Mouse (Mus musculus) embryo, embryonic 10.5 days (tissue): ENCODE results near the gene Sh3bp5.

ENCODE experiments used
- DNase-seq: peaks from one replicate; pipeline ENCODE4 v3.0.0-alpha.2; 2015; ENCODE audit warnings: low spot score

The Sh3bp5 gene

DNA sequence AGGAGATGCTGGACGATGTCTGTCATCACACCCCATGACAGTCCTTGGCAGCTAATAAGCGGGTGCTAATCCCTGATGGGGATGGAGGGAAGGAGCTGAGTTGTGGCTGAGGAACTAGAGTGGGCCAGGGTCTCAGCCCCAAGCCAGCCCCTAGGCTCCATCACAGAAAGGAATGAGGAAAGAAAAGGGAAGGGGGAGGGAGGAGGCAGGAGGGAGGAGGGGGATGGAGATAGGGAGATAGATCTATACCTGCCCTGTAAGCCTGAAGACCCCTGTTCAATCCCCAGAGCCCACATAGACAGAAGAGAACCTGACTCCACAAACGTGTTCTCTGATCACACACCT, 42.4 kb downstream of the Sh3bp5 start:
- no peak for DNase-seq

DNA sequence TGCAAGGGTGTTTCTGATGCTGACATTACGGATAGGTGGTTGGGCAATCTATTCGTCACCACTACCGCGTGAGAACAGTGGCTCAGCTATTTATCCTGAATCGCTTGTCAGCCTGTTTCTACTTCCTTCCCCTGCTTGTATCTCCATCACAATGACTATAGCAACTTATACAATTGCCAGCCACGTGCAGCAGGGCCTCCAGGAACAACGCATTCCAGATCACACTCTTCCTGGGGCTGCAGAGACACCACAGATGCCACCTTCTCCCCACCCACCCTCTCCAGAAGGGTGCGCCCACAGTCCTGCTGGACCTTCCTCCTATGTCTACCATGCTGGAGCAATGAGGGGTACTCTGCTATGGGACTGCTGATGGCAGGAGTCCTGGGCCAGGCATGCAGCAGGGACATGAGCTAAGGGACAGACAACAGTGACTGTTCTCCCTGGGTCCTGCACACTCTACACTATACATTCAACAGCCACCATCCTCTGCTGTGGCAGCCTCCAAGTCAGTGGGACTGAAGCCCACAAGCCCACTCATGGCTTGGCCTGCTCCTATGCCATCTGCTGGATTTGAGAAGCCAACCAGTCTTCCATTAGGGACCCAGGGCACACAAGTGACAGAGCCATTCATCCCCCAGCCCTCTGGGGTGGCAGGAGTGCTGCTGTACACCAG, 42.9 kb downstream of the Sh3bp5 start:
- no peak for DNase-seq

DNA sequence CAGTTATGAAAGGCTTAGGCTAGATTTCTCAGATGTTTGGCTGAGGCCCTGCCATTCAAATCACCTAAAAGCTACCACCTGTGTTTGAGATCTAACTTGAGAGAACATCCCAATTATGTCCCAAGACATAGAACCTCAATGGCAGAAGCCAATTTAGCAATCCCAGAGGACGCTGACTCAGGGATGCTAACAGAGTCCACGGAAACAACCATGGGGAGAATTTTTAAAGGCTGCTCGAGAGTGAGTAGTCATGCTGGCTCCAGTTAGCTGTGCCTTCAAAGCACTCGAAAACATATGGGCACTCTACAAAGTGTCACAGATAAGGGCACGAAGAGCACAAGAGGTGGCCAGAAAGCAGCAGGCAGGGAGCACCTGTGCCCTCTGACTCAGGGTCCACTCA, 43.6 kb downstream of the Sh3bp5 start:
- no peak for DNase-seq

DNA sequence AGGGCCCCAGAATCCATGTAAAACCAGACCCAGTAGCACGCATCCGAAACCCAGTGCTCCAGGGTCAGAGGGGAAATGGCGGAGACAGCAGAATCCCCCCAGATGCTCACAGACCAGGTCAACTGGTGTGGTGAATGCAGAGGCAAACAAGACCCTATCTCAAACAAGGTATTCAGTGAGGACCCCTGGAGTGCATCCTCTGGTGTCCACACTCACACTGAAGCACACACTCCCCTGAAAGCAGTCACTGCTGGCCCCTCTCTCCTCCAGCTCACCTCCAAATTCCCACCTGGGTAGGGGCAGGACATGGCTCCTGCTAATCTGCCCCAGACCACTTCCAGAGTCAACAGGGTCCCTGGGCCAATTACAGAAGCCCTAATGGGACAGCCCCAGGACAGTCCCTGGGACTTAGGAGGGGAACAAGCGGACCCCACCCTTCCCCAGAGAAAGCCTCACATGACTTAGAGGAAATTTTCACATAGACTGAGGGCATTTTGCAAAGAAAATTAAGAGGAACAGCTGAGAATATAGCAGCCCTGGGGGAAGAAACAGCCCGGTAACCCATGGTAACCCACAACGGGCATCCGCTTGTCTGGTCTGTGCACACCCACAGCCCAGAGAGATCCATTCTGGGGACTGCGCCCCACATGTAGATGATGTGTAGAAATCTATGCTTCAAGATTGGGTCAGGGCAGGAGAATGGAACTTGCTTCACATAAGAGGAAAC, 46.3 kb downstream of the Sh3bp5 start:
- DNase-seq, result no peak

DNA sequence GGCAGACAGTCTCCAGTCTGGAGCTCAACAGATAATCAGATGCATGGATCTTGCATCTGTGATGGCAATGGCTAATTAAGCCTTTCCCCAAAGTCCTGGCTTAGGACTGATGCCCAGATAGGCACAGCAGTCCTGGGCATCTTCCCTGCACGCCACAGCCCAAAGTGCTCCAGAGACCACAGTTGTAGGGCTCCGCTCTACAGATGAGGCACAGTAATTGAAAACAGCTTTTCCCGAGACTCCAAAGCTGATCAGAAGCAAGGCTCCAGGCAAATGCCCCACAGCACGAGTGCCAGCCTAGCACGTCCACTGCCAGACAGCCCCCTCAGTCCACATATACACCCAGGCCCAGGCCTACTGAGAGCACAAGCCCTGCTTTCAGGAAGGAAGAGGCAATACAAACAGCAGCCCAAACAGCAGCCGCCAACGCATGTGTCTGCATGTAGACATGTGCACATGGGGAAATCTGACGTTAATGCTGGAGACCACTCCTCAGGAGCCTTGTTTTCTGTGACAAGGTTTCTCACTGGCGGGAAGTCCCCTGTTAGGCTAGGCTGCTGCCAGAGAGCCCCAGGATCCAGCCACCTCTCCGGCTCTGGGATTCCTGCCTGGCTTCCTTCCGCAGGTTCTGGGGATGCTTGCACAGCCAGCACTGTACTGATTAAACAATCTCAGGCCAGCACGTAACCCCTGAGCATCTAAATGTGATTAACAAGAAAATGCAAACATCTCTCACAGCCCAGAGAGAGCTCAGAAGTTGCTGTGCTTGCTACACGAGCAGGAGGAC, 47.6 kb downstream of the Sh3bp5 start:
- no peak for DNase-seq

DNA sequence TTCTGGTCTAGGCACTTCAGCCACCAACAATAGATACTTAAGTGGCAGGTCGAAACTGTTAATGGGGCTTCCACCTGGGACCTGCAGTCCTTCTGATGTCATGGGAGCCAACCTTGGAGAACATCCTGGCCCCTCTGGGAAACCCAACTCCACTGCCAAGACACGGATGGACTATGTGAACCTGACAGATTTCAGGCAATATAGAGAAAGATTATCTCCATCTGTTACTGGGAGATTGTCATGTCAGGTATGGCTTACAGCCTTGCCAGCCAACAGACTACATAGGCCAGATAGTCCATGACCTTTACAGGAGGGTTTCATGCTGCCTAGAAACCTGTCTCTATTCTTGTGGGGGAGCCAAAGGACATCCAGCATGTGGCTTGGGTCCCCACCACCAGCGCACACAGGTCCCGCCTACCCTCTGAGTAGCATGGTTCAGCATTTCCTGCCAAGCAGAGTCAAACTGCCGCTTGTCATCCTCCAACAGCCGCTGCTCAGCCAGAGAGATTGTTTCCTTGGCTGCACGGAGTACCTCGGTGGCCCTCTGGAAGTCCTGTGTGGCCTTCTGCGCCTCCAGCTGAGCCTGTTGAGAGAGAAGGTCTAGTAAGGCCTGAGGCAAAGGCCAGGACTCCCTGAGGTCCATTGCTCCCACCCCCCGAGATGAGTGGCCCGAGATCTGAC, 48.4 kb downstream of the Sh3bp5 start:
- no peak for DNase-seq

DNA sequence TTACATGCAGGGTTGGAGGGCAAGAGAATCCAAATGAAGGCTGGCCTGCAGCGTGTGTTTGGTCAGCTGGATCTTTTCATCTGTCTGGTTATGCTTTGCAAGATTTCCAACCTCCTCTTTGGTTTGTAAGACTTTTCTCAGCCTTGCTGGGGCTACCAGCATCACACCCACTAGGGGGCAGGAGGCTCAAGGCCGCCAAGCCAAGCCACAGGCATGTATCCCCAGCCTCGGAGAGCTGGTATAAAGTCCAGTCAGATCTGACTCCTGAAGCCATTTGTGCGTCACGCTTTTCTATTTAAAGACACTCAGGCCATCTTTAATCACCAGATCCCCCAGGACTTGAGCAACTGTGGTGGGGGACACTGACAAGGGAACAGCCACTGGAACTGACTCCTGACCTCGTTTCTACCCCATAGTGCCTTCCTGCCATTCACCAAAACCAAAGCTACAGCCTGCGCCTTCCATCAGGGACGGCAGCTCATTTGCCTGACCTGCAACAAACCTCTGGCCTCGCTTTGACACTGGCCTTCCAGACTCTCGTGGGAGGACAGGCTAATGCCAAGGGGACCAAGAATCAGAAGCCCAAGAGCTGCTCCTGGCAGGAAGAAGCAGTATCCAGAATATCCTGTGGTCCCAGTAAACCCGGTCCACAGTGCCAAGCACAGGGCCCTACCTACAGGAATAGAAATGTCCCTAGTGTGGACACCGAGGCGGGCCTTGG, 49.7 kb downstream of the Sh3bp5 start:
- peak; percentile 83 for DNase-seq

DNA sequence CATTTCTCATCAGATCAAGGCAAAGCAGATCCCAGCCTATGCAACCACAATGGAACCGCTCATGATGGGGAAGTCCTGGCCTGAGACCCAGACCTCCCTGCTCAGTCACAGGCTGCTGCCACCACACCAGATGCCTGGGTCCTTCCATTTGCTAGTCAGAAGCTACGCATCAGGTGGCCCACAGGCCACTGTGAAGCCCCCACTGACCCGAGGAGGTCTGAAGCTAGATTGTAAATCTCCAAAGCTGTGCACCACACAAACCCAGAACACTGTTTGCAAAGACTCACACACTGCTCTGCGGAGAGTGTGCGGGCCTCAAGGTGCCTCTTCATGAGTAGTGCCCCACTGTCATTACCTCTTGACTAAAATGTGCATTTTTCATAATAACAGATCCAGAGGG, 50.5 kb downstream of the Sh3bp5 start:
- DNase-seq, result no peak

DNA sequence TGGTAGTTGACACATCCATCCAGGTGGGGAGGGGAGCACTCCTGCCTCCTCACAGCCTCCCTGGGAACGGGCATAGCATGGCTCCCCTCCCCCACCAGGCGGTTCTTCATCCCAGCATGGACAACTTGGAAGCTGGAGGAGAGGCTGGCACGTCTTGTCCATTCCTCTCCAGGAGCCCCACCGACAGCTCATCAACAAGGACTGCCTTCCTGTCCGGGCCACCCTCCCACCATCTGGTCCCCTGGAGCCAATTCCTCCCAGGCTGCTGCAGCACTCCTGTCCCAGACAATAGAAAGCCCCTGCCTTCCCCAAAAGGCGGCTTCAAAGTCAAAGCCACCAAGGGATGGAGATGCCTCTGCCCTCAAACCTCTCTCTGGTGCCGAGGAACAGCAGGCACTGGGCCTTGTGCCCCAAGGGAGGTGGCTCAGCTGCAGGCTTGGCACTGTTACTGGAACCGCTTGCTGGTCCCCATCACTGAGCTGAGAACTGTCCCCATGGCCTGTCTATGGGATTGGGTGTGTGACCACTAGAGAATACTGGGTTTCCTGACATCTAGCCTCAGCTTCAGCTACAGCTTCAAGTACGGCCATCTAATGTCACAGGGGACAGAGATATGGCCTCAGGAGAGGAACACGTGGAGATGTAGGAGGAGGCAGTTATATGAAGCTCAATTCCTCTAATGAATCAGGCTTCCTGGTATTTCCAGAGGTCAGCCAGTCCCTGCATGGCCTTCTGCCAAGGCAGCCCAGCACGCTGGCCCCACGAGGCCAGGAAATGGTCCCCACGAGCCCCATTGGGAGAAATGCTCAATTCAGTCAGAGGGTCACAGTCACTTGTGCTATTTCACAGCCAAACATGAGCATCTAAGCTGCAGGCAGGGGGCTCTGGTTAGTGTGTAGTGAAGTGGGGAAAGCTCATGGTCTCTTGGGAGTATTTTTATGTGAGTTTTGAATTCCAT, 51.2 kb downstream of the Sh3bp5 start:
- DNase-seq, result no peak

DNA sequence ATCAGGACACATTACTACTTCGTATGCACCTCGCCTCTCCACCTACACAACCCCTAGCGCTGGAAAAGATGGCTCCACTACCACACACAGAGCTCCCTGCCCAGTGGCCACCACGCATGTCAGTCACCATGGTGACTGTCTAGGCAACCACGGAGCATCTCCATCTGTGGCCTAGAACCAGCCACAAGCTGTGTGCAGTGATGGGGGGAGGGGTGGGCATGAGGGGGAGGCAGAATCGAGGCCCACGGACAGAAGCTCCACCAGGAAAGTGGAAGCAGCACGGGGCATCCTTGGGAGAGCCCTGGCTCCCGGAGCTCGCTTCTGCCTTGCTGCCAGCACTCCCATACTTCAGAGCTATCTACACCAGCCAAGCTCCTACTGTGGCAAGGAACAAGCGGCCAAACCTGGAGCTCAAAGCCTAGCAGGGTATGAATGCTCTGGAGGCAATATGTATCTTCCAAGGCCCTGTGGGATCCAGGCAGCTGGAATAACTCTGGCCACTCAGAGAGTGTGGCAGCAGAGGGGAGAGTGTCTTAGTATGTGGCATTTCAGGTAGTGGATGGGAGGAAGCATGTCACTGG, 52.3 kb downstream of the Sh3bp5 start:
- DNase-seq, result no peak

DNA sequence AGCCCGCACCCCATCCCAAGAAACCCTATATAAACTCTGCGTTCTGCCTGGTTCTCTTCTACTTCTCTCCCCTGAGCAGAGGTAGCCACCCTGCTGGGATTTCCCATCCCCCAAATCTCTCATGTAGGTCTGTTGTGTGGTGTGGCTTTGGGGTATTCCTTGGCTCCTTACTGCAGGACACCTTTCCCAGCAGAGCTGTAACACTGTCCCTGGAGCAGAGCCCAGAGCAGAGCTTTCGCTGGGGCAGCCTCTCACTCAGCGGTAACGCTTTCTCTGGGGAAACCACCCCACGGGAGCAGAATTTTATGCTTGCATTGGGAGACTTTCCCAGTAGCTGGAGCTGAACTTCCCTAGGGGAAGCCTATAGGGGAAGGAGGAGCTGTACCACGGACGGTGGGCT, 53.6 kb downstream of the Sh3bp5 start:
- DNase-seq, result no peak

DNA sequence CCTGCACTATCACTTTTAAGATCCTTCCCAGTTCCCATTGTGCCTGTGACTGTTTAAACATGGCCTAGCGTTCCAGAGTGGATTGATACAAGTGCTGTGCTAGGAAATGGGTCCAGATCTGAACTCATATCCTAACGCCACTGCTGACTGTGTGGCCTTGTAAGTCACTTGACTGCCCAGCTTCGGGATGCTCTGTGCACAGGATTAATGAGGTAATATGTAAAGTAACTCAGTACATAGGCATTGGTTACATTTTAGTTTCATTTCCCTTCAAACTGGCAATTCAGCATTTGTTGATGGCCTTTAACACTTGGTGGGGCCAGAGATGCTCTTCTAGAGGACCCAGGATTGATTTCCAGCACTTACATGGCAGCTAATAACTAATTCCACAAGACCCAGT, 59.5 kb downstream of the Sh3bp5 start:
- no peak for DNase-seq

DNA sequence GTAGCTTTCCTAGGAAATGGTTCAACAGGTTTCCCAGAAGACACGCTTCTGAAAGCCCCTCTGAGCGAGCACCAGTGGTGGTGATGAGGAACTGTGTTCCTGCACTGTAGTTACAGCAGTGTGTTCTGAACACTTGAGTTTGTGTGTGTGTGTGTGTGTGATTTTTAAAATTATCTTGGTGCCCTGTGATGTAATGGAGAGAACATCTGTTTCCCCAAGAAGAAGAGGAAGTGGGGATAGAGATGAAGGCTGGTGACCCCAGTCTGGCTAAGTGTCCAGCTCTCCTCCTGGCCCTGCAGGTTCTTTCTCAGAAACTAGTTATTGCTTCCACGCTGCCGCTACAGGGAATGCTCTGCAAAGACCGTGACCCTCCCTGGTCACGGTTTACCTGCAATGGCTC, 61.5 kb downstream of the Sh3bp5 start:
- no peak for DNase-seq

DNA sequence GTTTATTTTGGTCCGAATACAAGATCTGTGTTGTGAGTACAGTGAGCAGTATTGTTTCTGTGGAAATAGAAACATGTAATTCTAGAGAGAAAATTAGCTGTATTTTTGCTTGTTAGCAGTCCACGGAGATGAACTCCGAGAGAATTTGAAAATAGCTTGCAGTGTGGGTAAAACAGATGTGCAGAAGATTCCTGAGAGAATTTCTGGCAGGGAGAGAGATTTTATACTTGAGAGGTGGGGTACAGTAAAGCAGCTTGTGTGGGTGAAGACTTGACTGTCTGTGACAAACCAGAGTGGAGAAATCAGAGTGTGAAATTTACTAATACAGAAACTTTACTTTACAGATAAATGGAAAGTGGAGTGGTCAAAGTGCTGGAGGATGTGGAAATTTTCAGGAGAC, 66.5 kb downstream of the Sh3bp5 start:
- no peak for DNase-seq

DNA sequence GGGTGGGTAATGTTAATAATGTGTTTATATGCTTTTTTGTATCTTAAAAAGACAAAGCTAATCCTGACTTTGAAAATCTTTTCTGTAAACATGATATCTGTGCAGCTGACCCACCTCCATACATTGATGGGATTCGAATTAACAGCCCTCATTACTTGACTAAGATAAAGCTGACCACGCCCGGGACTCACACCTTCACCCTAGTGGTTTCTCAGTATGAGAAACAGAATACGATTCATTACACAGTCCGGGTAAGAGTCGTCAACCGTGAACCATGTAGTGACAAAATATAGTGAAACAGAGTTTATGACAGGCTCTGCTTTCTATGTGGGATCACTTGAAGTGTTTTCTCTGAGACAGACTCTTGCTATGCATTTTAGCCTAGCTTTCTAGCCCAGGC, 67.9 kb downstream of the Sh3bp5 start:
- DNase-seq, result no peak

DNA sequence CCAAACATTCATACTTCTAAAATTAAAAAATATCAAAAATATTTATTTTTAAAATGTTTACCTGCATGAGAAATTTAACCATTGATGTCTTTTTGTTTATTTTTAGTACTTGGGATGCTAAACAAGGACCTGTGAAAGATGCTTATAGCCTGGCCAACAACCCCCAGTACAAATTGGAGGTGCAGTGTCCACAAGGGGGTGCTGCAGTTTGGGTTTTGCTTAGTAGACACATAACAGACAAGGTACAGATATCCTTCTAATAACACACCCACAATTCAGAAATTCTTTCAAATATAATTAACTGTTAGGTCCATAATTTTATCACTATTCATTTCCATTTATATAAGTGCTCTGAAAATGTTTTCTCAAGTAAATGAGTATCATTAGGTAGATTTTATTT, 70.5 kb downstream of the Sh3bp5 start:
- DNase-seq, result peak; percentile 77

DNA sequence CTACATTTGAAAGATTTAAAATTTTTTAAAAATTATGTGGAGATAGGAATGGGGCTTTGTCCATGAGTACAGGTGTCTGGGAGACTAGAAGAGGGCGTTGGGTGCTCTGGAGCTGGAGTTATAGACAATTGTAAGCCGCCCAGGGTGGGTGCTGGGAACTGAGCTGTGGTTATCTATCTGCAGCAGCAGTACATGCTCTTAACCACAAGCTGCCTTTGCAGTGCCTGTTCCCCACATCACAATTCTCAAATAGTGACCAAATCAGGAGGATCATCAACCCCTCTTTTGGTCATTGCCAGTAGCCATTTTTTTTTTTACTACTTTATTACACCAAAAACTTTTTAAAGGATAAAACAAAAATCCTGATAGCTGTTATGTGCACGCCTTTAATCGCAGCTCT, 71.3 kb downstream of the Sh3bp5 start:
- no peak for DNase-seq

DNA sequence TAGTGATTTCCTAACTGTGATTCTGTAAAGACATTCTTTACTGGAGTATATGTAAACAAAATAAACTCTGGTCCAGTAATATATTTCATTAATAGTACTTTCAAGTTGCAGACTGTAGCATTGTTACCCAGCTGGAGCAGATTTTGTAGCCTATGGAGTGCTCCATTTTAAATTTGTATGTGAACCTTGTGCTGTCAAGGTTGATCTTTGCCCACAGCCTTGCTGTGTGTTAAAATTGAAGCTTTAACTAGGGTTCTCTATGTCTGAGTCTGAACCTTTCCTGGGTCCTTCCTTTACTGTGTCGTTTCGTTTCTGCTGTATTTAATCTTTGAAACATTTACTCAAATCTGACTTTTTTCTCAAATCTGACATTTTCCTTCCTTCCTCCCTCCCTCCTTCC, 73.6 kb downstream of the Sh3bp5 start:
- DNase-seq, result no peak

DNA sequence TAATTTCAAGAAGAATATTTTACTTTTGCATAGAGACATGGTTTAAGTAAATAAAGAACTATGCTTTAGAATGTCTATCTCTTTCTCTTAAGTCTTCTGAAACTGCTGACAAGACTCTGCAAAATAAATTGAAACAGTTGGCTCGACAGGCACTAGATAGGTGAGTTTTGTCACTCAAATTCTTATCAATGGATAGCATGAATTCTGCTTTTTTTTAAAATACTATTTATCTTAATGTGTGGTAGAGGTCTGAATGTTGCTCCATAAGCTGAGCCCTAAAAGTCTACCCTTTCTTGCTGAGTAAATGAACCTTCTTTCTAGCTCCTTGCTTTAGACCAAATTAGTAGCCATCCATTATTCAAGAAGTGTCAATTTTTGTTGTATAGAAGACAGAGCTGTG, 90.5 kb downstream of the Sh3bp5 start:
- DNase-seq, result no peak

DNA sequence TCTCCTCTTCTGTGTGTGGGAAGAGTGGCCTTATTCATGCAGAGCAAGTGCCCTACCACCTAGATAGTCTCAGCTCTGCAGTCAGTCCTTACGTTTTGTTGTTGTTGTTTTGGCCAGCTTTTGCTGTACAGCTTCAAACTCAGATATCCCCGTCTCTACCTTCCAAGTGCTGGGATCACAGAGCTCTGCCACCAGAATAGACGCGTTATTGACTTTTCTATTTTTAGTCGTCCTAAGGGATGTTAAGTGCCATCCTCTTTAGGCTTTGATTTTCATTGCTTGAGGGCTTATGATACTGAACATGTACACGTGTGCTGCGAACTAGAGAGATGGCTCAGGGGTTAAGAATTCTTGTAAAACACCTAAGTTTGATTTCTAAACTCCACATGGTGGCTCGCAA, 92.6 kb downstream of the Sh3bp5 start:
- DNase-seq, result no peak

DNA sequence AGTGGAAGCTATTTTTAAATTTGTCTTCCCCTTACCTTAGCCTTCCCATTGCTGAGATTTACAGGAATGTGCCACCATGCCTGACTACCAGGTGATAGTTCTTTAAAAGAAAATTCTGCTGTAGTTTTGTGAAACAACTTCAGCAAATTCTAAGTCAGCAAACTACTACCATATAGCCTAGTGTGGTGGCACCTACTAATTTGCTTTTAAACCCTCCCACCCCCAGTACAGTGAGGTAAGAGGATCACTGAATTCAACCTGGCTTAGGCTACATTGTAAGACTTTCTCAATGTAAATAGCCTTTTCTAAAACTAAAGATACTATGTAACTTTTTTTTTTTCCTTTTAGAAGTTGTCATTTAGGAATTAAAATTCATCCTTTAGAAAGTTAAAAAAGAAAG, 97.9 kb downstream of the Sh3bp5 start:
- no peak for DNase-seq
